13 mouse cellular contexts compared by ENCODE assay signal in the genomic region with DNA sequence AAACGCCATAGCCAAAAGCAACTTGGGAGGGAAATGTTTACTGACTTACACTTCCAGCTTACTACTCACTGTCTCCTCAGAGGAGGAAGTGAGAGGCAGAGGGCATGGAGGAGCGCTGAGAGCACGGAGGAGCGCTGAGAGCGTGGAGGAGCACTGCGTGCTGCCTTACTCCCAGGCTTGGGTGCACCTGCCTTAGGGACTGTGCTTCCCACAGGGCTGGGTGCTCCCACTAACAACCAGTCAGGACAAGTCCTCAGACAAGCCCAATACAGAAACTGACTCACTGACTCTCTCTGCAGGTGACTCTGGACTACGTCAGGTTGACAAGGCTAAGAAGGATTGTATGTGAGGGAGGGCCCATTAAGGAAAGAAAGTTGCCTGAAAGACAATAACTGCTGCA.
"Had no signal": no experiment of that assay in that cellular context is flagged by ENCODE, and none has a peak within 500 bp of the region (broad histone marks: within the 10 kb centered on the region; RNA-seq: fewer than 3 reads in every experiment).

No protein-coding gene starts in this region.

- ATAC-seq: liver, embryonic 12.5 days had no signal

- DNase-seq: kidney, adult 11 months; kidney, adult 8-10 months; kidney, postnatal 10 days; kidney, postnatal 4 days; layer of hippocampus, adult 9-11 months; liver; lung, postnatal 10 days; lung, postnatal 36 days; midbrain, embryonic 14.5 days; right cerebral cortex, postnatal 4 days; thymus, adult 18-20 months; thymus, postnatal 4 days had no signal
